Mouse (Mus musculus) A20 (cell line): Measurements from ENCODE around the gene Mypn.

ENCODE experiments used
- DNase-seq: peaks from one replicate; pipeline ENCODE4 v3.0.0-alpha.2; 2011; ENCODE audit warnings: low read depth, low spot score

Gene Mypn

DNA sequence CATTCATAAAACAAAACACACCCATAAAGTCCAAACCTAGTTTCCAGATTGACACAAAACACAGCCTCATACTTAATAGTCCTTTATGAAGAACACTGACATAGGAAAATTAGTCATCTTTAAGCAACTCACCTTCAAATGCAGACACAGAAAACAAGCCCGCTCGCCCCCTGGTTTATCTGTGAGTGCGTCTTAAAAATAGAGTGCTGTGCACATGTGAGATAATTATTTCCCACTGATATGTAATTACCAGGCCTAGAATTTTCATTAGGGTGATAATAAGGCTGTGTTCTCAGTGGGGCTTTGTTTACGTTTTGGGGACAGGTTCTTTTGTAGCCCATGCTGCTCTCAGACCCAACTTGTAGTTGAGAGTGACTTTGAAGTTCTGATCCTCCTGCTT, 4.7 kb downstream of the Mypn start:
- DNase-seq = no peak

DNA sequence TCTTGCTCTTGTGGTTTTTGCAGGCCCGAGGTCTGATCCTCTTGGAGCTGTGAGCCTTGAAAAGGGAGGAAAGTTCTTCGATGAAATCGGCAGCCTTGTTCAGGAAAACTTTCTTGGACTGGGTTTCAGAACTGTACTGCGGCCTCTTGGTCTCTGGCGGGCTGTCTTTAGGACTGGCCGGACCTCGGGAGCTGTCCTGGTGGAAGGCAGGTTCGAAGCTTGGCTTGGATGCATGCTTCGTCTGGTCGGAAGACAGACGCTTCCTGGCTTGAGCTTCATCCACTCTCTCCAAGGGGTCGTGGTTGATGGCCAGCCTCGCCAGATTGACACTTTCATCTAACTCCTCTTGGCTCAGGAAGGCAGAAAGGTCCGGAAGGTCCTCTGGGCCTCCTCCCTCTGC, 11.0 kb downstream of the Mypn start:
- DNase-seq = no peak

DNA sequence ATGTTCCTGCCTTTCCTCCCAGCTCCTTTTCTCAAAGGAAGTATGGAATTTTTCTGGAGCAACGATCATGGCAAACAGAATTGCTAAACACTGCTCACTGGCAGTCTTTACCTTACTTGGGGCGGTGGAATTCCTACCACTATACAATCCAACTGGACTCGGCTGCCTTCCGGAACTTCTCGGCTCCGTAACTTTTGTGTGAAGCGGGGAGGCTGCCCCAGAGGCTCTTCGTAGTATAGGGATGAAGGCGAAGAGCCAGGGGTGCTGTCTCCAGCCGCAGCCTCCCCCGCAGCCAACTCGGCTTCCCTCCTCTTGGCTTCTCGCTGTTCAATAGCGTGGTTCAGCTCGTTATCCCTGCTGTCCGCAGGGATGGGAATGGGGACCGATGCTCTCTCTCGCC, 11.5 kb downstream of the Mypn start:
- no peak for DNase-seq

DNA sequence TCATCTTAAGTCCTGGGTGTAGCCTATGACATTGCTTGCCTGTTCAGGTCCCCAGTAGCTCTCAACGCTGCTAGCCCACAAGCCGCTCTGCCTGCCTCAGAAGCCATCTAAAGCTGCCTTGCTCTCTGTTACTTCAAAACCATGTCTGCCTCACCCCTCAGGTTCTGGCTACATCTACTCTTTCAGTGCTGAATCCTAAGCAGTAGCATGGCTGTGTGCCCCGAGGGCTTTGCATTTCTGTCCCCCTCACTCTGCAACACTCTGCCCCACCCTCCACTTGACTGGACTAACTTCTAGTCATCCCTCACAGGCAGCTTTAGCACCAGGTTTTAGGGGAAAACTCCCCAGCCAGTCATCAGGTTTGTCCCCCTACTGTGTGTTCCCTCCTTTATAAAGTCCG, 19.3 kb downstream of the Mypn start:
- DNase-seq = no peak

DNA sequence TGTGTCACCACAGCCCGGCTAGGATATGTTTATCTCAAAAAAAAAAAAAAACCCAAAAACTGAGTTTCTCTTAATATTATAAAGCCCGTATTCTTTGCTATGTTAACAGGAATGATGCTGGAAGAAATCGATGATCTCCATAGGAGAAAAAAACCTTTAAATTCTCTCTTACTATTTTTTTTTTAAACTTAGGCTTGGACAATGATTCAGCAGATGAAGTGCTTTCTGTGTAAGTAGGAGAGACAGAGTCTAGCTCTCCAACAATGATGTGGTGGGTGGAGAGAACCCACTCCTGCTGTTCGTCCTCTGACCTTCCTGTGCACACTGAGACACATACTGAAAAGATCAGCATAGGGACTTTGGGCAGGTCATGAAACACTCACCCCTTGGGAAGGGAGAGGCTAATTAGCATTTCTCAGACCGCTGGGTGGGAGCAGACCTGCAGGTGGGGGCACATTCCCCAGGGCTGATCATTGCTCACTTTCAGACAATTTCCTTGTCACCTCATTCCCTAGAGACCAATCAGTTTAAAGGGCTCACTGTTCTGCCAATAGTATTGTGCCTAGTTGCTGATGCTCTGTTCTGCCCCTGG, 21.5 kb downstream of the Mypn start:
- no peak for DNase-seq

DNA sequence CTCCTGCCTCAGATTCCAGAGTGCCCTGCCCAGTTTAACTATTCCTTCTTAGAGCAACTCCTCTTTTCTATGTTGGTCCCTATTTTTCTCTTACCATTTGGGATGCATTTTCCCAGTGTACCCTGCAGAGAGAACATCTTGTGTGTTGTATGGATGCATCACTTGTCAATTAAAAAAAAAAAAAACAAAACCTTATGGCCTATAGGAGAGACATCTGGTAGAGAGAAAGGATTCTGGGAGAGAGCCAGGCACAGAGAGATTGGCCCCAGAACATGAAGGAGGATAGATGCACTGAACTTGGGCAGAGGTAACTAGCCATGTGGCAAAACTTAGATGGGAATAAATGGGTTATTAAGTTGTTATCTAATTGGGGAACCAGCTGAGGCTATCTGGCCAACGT, 22.6 kb downstream of the Mypn start:
- DNase-seq = no peak

DNA sequence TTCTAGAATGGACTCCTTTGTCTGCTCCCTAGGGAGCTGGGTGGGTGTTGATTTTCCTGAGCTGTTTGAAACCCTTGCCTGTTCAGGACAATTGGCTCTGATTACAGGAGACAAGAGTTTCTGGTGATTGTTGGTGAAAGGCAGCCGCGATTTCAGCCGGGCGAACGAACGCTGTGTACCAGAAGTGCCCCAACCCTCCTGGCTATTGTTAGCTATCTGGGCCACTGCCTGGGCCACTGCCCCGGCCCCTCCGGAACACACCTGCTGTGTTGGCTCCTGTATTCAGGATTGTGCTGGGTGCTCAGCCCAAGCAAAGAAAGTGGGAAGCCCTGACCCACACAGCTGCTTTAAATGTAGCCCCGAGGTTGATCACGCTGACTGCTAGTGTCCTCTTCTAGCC, 24.2 kb downstream of the Mypn start:
- no peak for DNase-seq

DNA sequence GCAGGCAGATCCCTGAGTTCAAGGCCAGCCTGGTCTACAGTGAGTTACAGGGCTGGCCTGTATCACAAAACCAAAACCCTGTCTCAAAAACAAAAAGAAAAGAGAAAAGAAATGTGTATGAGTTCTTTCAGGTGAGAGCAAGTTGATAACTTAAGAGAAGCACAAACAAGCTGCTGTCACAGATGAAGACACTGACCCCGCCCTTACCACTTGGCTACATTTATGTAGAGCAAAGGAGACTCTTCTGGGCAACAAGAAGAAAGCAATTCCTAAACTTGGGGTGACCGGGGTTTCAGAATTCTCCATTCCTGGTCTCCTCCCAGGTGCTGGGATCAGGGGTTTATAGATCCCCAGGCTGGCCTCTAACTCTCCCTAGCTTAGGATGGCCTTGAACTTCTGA, 25.4 kb downstream of the Mypn start:
- DNase-seq = no peak

DNA sequence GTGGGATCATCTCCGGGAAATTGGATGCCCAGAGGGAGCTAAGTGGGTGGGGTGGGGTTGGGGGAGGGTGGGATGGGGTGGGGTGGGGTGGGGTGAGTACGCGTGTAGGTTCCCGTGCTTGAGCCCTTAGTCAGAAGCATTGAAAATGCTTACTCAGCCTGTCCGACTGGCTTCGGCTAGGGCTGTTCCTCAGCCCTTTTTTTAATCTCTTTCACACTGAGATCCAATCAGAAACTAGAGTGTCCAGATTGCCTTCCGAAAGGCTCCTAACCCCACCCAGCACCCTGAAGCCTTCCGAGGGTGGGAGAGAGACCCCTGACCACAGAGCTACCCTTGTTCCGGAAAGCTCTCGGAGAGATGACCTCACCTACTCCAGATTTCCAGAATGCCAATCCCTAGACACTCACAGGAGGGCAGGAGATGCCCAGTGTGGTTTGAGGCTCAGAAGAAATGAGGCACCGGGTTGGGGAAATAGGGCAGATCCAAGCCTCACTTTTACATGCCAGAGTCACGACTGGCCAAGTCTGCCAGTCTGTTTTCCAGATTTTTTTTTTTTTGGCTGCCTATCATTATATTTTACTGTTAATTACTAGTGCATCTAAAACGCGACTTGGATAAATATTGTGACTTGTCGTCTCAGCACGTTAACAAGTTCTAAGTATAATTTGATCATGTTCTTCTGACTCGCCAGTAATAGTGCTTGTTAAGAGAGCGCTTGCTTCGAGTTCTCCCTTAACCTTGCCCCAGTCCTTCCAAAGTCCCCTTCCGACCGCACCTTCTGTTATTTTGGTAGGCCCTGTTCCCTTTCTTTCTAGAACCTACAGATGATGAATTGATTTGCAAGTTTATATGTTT, 26.2 kb downstream of the Mypn start:
- no peak for DNase-seq

DNA sequence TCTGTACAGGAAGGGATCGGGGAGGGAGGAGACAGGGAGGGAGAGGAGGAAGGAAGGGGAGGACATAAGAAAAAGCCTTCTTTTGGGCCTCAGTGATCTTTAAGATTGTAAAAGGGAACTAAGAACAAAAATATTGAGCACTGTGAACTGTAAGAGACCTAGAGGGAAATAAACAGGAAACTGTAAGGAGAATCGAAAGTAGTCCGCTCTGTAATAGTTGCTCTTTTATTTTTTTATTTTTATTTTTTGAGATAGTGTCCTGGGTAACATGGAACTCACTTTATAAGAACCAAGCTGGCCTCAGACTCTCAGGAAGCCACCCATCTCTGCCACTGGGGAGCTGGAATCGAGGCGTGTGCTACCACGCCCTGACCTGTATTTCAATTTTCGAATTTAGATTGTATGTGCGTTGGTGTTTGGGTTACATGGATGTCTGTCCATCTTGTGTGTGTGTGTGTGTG, 27.3 kb downstream of the Mypn start:
- DNase-seq = peak; percentile 75

DNA sequence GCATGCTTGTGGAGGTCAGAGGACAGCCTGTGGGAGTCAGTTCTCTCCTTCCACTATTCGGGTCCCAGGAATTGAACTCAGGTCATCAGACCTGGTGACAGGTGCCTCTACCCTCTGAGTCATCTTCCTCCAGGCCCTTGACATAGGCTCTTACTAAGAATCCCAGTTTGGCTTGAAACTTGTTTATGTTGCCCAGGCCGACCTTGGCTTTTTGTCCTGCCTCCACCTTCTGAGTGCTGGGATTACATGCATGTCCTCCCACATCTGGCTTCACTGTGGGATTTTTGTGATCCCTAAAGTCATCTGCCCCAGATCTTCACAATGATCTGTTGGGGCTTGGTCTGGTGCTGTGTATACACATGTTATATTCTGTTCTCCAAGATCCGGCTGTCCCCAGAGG, 31.7 kb downstream of the Mypn start:
- no peak for DNase-seq

DNA sequence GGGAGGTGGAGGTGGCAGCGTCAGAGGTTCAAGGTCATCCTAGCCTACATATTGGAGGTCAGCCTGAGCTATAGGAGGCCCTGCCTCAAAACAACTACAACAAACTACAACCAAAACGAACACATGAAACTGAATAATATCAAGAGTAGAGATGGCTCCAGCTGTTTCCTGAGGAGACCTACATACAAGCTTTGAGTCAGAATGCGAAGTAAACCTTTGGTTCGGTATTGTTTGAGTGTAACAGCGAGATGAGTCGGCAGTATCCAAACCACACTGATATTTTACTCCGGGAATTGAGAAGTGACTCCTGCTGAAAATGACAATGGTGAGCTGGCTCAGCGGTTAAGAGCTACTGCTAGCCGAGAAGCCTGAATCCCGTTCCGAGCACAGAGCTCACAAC, 34.2 kb downstream of the Mypn start:
- no peak for DNase-seq

DNA sequence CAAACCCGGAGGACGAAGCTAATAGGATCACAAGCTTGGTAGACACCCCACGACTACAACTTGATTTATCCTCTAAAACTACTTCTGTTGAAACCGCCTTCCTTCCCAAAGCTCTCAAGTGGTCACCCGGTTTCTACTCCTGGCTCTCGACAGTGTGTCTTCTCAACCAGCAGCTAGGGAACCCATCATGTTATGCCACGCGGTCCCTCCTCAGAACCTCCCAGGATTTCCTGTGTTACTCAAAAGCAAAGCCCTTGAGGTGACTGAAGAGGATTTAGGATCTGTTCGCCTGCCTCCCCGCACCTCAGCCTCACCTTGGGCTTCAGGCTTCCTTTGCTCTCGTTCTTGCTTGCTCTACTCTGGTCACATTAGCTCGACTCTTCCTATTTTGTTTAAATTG, 35.6 kb downstream of the Mypn start:
- DNase-seq = no peak

DNA sequence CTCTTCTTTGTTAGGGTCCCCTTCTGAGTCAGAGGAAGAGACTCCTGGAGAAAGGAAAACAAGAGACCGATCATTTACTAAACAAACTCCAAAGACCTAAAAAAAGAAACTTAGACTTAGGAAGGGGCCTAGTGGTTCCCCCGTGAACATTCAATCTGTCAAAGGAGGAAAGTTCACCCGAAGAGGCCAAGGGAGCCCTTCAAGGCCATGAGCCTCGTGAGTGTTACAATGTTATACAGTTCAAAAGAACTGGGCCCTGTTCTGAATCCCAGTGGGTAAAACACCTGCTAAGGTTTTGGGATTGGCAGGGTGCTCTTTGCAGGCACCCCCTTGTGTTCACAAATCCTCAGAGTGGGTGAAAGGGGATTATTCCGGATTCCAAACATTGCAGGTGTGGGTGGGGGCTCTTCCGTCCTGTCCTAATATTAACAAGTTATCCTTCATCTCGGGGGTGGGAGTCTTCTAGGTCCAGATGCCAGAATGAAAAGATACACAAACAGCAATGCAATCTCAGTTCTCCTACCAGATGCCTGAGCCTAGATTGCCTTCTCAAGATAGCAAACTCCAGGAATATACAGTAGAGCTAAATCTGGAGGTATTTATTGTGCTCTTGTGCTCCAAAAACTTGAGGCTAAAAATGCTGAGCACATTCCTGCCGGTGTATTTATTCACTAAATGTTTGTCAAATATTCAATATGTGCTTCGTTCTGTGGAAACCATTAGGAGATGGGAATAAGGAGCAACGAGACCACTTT, 36.3 kb downstream of the Mypn start:
- DNase-seq = no peak

DNA sequence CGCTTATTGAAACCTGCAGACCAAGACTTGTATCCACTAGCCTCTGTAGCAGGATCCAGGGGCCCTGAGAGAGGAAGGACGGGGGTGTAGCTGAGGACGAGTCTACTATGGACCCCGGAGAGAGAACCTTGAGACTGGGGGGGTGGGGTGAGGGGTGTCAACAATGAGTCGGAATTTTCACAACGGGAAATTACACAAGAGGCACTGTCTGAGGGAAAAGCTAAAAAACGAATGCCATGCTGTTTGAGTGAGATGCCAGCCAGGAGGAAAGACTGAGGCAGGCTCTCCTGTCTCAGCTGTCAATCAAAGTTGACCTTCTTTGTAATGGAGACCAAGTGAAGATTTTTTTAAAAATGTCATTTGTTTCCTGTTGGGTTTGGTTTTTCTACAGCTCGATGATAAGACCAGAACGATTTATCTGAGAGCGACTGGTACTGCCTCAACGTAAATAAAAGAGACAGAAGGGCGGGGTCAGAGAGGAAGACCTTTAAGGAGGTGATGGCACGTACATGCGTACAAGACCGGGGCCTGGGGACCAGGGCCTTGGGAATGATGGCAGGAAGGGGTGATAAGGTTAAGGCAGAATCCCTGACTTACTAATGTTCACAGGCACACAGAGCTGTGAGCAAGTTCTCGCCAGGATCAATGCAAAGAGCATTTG, 37.9 kb downstream of the Mypn start:
- DNase-seq = no peak

DNA sequence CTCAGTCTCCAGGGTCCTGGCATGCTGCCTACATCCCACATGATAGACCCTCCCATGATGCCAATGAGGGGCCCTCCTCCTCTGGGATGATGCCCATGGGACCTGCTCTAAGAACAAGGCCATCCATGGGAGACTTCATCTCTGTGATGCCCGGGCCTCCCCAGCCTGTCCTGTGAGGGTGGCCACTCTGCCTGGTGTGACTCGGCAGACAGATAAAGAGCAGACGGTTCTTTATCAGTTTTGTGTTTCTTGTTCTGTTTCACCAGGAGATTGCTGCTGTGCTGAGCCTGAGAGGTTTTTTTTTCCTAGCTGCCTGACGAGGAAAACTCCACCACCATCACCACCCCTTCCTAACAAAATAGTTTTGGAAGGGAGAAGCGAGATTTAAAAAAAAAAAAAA, 42.5 kb downstream of the Mypn start:
- DNase-seq = no peak

DNA sequence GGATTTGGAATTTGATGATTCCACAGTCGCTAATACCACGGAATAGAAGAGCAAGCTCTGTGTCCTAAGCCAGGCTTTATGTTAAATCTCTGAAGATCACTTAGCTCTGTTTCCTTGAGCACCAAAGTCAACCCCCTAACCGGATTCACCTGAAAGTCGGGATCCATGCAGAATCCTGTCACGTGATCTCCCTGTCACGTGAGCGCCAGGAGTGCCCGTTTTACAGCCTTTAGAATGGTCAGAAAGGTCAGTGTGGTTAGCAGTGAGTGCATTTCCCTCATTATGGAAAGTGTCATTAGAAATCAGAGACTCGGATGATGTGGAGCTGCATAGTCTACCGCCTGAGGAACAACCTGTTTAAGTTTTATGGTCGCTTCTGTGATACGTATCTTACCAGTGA, 43.1 kb downstream of the Mypn start:
- no peak for DNase-seq

DNA sequence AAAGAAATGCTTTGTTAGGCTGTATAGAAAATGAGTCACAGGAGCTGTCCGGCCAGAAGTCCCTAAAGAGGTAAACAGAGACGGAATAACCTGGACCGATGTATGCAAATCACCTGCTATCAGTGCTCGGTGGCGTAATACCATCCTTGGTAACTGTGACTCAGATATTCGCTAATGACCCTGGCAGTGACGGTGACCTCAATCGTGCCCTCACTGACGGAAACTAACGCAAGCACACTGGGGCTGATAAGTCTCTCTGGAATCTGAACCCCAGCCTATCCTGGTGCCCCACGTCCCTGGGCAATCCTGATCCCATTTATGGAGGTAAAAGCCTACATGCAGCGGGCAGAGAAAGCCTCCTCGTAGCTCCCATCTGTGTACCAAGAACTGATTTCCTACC, 45.6 kb downstream of the Mypn start:
- no peak for DNase-seq

DNA sequence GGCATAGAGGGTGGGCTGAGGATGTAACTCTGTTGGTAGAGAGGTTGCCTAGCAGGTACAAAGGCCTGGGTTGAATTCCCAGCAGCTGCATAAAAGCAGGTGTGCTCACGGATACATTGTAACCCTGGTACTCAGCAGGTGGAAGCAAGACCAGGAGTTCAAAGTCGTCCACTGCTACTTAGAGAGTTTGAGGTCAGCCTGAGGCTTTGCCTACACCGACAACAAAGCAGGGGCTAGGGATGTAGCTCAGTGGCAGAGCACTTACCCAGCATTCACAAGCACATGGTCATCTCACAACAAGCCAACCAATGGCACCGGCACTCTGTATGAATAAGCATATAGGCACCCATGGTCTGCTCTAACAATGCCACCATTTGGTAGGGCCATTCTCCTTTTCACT, 46.3 kb downstream of the Mypn start:
- no peak for DNase-seq

DNA sequence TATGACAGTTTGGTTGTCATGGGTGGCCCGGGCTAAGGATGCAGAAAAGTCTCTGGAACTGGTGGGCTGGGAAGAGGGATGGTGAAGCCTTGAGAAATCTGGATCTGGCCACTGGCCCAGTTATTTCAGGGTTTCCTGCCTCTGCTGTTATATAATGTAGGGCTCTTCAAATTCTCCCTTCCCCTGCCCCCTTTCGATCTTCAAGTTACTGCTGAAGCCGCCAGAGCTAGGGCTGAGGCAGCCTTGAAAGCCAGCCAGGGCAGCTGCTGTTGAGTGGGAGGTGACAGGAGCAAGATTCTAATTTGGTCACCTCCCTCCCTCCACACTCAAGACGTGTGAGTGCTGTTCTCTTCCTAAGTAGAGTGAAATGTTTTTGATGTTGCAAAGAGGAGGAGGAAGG, 46.8 kb downstream of the Mypn start:
- DNase-seq = no peak

DNA sequence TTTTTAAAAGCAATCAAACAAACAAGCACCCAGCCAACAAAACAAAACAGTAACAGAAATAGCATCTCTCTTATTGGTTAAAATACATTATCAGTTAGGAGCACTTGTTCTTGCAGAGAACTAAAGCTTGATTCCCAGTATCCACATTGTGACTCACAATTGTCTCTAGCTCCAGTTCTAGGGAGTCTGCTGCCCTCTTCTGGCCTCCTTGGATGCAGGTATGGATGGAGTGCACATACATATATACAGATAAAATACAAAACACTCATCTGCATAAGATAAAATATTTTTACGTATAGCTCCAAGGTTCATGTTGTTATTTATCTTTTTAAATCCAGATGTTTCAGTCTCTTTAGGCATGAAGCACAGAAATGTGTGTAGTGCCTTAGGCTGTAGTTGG, 47.4 kb downstream of the Mypn start:
- no peak for DNase-seq

DNA sequence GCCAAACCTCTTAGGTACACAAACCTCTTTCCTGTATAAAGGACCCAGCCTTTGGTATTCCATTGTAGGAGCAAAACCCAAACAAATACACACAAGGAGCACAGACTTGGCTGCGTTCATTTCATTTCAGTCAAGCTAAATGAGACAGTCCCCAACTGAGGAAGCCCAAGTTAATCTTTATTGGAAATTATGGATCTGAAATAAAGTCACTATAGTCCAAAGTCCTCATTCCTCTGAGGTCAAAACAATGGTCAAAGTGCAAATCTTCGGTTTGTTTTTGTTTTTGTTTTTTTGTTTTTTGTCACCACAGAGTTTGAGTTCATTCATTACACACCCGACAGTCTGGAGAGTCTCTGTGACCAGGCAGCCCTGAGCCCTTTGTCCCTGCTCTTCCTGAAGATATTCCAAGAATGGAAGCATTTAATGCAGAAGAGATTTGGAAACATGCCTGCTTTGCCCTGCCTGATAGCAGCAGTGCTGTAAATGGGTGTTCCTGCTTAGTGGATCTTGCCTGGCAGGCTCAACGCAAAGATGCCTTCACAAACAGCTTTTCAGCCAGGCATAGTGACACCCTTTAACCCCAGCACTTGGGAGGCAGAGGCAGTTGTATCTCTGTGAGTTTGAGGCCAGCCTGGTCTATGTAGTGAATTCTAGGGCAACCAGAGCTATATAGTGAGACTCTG, 47.9 kb downstream of the Mypn start:
- DNase-seq = no peak
